Mouse (Mus musculus) bone marrow macrophage, adult 2 months (primary cell): ENCODE data around the gene Tanc1.

ENCODE experiments used
- CTCF ChIP-seq: IDR thresholded peaks from 2 replicates; pipeline ENCODE4 v1.5.1; 2012; ENCODE audit warnings: low read depth, mild to moderate bottlenecking, low read length, moderate library complexity
- POLR2A ChIP-seq: IDR thresholded peaks from 2 replicates; pipeline ENCODE4 v1.6.1; 2012; ENCODE audit warnings: mild to moderate bottlenecking, low read depth, low read length, borderline replicate concordance

DNA sequence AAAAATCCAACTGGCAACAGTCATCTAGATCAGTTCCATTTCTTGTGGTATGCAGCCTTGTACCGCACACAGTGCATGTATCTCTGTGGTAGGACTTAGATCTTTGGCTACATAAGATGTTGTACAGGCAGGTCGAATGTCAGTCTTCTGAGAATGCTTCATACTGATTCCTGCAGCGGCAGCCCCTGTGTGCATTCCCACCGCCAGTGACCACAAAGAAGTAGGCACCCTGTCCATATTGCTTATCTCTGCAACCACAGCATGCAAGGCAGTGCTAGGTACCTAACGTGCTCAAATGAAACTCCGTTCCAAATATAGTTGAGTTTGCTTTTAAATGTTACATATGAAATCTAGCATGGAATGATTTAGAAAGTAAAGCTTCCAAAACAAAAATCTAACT, 269.6 kb downstream of the Tanc1 start:
- TF ChIP-seq CTCF (no peak), POLR2A (no peak)
